Mouse (Mus musculus) midbrain, embryonic 14.5 days (tissue): ENCODE results near the gene Atp5g1. TPM values are rescaled to one million over a fixed set of nuclear protein-coding genes. Genes with fewer than 3 reads are reported as not detected.

Source experiments
- ATAC-seq: fragments of 200-750 bp; cut with Nextera tagmentation; 2 replicates; pipeline ENCODE4 v1.8.0; 2017; ENCODE audit warnings: moderate number of reproducible peaks, moderate library complexity; ENCODE audit not compliant: low FRiP score, low TSS enrichment
- DNase-seq: peaks from one replicate; pipeline ENCODE4 v3.0.0-alpha.2; 2015
- H3K27ac ChIP-seq: fragments of 300-500 bp; sonication (generic); replicated peaks from 2 replicates; pipeline ENCODE4 v1.5.1; 2014; ENCODE audit warnings: mild to moderate bottlenecking, low read depth, low read length, moderate library complexity
- H3K27me3 ChIP-seq: fragments of 300-500 bp; sonication (generic); 2 replicates; pipeline ENCODE4 v1.6.1; 2014; ENCODE audit warnings: low read length, control low read depth, mixed read lengths; ENCODE audit not compliant: control insufficient read depth, insufficient read depth
- H3K36me3 ChIP-seq: fragments of 300-500 bp; sonication (generic); 2 replicates; pipeline ENCODE4 v1.6.1; 2014; ENCODE audit warnings: low read length, control low read depth; ENCODE audit not compliant: control insufficient read depth, insufficient read depth
- H3K4me1 ChIP-seq: fragments of 300-500 bp; sonication (generic); 2 replicates; pipeline ENCODE4 v1.6.1; 2014; ENCODE audit warnings: mild to moderate bottlenecking, antibody characterized with exemption, low read length, control low read depth; ENCODE audit not compliant: control insufficient read depth, insufficient read depth
- H3K4me2 ChIP-seq: fragments of 300-500 bp; sonication (generic); 2 replicates; pipeline ENCODE4 v1.6.1; 2014; ENCODE audit warnings: mild to moderate bottlenecking, low read length, moderate library complexity
- H3K4me3 ChIP-seq: fragments of 300-500 bp; sonication (generic); replicated peaks from 2 replicates; pipeline ENCODE4 v1.5.1; 2014; ENCODE audit warnings: low read depth, low read length
- H3K9ac ChIP-seq: fragments of 300-500 bp; sonication (generic); replicated peaks from 2 replicates; pipeline ENCODE4 v1.6.1; 2014; ENCODE audit warnings: mild to moderate bottlenecking, low read length, moderate library complexity
- H3K9me3 ChIP-seq: fragments of 300-500 bp; sonication (generic); 2 replicates; pipeline ENCODE4 v1.6.1; 2016; ENCODE audit warnings: low read length, control low read depth, mixed read lengths; ENCODE audit not compliant: control insufficient read depth
- WGBS: fragments of 180-500 bp; shearing (Covaris S2); extraction: QIAGEN DNeasy Blood & Tissue Kit; methylation state at CpG from one replicate; pipeline ENCODE4 v1.1.7; 2014; 5-methylcytosine and 5-hydroxymethylcytosine counted together
- polyA plus RNA-seq: library from polyadenylated mRNA; unstranded; fragments of >200 nt; fragmentation: Nextera tagmentation; extraction: Ambion mirVana; gene quantifications from 2 replicates; pipeline ENCODE4 v1.2.1, GENCODE M21; 2014

Gene Atp5g1
- polyA plus RNA-seq, 1 experiment from 2014 or later = 679 TPM

DNA sequence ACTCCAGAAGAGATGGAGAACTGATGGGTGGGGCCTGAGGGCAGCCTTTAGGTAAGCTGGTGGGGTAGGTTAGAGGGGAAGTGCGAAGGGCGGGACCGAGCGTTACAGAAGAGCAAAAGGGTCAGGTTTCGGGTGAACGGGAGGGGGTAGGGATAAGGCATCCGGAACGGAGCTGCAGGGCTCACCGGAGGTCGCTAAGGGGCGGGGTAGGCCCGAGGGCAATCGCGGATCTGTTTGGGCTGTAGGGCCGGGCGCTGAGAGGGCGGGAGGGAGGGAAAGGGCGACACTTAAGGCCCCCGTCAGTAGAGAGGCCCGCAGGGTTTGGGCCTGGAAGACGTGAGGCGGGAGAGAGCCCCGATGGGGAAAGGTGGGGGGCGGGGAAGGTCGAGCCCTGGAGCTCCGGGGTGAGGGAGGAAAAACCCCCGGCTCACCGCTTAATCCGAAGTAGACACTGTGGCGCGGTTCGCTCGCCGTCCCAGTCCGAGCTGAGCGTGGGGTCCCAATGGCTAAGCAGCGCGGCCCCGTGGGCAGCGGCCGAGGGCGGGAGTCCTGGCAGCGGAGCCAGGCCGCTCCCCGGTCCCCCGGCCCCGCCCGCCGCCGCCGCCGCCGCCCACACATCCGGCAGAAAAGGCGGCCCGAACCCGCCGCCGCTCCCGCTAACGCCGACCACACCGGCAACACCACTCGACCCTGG lies 10.8 kb downstream of the Atp5g1 start:
- Histone ChIP-seq H3K27me3 (no peaks in the 10 kb centered on the region), H3K4me2 (peak overlapping the region; percentile 93), H3K4me3 (peak overlapping the region; percentile 91), H3K27ac (peak overlapping the region; percentile 83), H3K36me3 (peaks cover 22% of the 10 kb centered on the region), H3K9ac (peak overlapping the region; percentile 92), H3K4me1 (peaks cover 20% of the 10 kb centered on the region), H3K9me3 (no peaks in the 10 kb centered on the region)
- DNase-seq (no peak), ATAC-seq (peak; percentile 48)
- under 1% methylated on average over 57 of the region's 64 CpGs for WGBS

DNA sequence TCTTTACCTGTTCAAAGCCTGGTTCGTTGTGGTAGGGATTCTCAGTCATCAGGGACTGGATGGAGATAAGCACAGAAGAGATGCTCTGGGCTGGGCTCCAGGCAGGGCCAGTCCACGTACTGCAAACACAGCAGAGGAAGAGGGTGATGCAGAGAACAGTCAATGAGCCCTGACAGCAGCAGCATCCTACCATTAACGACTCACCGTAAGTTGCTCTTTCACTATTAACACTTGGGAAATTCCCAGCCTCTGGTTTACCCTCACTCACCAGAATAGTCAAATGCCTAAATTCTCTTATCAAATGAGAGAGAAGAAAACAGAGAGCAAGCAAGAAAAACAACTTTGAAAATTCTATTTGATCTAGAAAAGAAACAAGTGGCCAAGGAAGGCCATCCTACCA lies 17.2 kb downstream of the Atp5g1 start:
- no peak overlapping the region for H3K9ac ChIP-seq
- H3K4me2 ChIP-seq = no peak overlapping the region
- 95% methylated on average over 4 of the region's 4 CpGs for WGBS
- peaks cover 6% of the 10 kb centered on the region for H3K4me1 ChIP-seq
- H3K9me3 ChIP-seq = no peaks in the 10 kb centered on the region
- ATAC-seq (no peak), DNase-seq (no peak)
- no peak overlapping the region for H3K27ac ChIP-seq
- peaks cover 79% of the 10 kb centered on the region for H3K36me3 ChIP-seq
- no peak overlapping the region for H3K4me3 ChIP-seq
- H3K27me3 ChIP-seq = no peaks in the 10 kb centered on the region

DNA sequence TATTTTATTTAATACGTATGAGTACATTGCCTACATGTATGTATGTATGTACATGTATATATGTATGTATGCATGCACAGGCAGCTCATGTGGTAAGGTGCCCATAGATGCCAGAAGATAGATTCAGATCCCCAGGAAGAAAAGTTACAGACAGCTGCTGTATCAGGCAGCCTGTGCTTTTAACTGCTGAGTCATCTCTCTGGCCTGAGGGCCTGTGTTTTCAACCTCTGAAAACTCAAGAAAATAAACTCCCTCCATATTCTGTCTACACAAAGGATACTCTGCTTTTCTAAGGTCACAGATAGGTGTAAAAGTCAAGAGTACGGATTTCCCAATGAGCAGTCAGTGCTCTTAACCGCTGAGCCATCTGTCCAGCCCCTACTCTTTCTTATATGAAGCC lies 24.6 kb downstream of the Atp5g1 start:
- H3K27me3 ChIP-seq = no peaks in the 10 kb centered on the region
- H3K4me1 ChIP-seq = no peaks in the 10 kb centered on the region
- peaks cover 92% of the 10 kb centered on the region for H3K36me3 ChIP-seq
- DNase-seq (no peak), ATAC-seq (no peak)
- no peak overlapping the region for H3K9ac ChIP-seq
- WGBS = 95% methylated on average over 3 of the region's 3 CpGs
- no peaks in the 10 kb centered on the region for H3K9me3 ChIP-seq
- no peak overlapping the region for H3K4me3 ChIP-seq
- no peak overlapping the region for H3K27ac ChIP-seq
- no peak overlapping the region for H3K4me2 ChIP-seq

DNA sequence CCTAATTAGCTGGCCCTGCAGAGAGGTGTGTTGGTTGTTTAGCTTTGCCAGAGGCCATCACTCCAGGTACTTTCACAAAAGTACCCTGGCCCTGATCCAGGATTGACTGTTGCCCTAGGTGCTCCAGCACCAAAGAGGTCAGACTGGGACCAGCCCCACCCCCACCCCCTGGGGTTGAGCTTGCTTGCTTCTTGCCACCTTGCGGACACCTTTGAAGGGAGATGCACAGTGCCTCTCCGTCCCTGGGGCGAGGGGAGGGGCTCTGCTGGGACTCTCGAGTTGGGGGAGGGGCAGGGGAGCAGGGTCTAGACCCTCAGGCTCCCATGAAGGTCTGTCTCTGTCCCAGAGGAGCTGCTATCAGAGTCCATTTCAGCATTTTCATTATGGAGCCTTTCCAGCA lies 25.5 kb downstream of the Atp5g1 start:
- H3K36me3 ChIP-seq = peaks cover 89% of the 10 kb centered on the region
- no peak overlapping the region for H3K4me2 ChIP-seq
- no peak overlapping the region for H3K4me3 ChIP-seq
- ATAC-seq = no peak
- no peak for DNase-seq
- H3K27me3 ChIP-seq = no peaks in the 10 kb centered on the region
- H3K9ac ChIP-seq = no peak overlapping the region
- WGBS = 87% methylated on average over 4 of the region's 4 CpGs
- no peaks in the 10 kb centered on the region for H3K9me3 ChIP-seq
- no peaks in the 10 kb centered on the region for H3K4me1 ChIP-seq
- no peak overlapping the region for H3K27ac ChIP-seq

DNA sequence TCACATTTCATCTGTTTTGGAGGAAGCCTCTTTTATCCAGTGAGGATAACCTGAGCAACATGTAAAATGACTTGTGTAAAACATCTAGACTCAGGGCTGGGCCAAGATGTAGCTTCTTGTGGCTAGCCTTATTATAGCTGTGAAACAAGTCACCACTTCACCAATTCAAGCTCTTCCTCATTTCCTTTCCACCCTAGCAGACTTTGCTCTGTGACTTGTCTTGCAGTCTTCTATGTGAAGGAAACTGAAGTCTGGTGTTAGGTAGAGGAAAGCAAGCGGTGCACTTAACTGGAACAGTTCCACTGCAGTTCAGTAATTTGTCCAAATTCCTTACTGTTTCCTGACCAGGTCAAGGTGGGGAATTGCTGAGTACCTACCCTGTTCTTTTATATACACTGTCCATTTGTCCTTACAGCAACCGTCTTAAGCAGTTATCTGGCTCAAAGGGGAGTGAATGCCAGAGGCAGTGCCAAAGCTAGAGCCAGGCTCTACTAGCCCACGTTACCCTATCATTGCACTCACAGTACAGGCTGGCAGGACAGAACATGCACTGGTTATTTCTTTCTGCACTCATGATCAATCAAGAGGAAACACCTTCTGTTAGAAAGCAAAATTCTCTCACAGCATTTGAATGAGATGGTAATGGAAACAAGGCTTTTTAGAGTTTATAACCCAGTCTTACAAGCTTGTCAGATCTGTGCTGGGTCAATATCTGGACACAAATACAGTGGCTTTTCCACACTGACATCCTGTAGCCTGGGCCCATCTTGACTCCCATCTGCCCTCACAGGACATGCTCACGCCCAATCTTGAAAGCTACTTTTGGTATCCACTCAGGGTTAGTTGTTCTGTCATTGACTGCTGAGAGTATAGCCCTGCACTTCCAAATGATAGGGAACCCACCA lies 27.7 kb downstream of the Atp5g1 start:
- H3K9me3 ChIP-seq = no peaks in the 10 kb centered on the region
- DNase-seq (no peak), ATAC-seq (no peak)
- H3K27me3 ChIP-seq = no peaks in the 10 kb centered on the region
- H3K36me3 ChIP-seq = peaks cover 85% of the 10 kb centered on the region
- H3K9ac ChIP-seq = no peak overlapping the region
- H3K4me3 ChIP-seq = no peak overlapping the region
- 91% methylated on average over 4 of the region's 4 CpGs for WGBS
- no peak overlapping the region for H3K4me2 ChIP-seq
- no peak overlapping the region for H3K27ac ChIP-seq
- H3K4me1 ChIP-seq = no peaks in the 10 kb centered on the region

DNA sequence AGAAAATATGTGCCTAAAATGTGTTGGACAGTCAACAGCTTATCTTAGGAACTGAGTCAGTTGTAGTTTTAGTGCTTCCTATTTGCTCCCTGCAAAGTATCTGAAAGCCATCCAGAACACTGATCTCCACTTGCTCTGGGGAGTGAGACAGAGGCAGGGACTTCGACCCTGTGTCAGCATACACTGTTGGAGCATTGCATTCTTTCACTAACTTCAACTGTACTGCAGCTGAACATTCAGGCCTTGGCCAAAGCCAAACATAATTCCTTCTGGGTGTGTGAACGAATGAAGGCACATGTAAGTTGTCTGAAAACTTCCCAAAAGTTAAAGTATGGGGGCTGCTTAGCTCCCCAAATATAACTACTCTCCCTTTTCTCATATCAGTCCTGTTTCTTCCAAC lies 28.7 kb downstream of the Atp5g1 start:
- H3K4me3 ChIP-seq = no peak overlapping the region
- H3K27me3 ChIP-seq = no peaks in the 10 kb centered on the region
- 90% methylated on average over 2 of the region's 2 CpGs for WGBS
- ATAC-seq (no peak), DNase-seq (no peak)
- no peaks in the 10 kb centered on the region for H3K4me1 ChIP-seq
- peaks cover 86% of the 10 kb centered on the region for H3K36me3 ChIP-seq
- H3K4me2 ChIP-seq = no peak overlapping the region
- H3K9me3 ChIP-seq = no peaks in the 10 kb centered on the region
- no peak overlapping the region for H3K27ac ChIP-seq
- no peak overlapping the region for H3K9ac ChIP-seq

DNA sequence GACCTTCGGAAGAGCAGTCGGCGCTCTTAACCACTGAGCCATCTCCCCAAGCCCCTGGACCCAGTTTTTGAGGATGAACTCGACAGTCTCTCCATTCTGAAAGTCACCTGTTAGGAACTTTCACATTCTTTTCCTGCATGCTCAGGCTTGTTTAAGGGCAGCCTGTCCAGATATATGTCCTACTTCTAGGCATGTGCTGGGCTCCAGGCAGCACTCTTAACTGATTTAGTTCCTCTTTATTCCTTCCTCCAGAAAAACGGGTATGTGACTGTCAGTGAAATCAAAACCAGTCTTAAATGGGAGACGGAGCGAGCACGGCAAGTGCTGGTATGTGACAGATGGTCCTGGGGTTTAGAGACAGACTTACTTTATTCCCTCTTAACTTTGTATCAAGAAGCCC lies 29.4 kb downstream of the Atp5g1 start:
- 90% methylated on average over 8 of the region's 8 CpGs for WGBS
- Histone ChIP-seq H3K4me1 (no peaks in the 10 kb centered on the region), H3K36me3 (peaks cover 83% of the 10 kb centered on the region), H3K9ac (no peak overlapping the region), H3K27me3 (no peaks in the 10 kb centered on the region), H3K4me3 (no peak overlapping the region), H3K27ac (no peak overlapping the region), H3K4me2 (no peak overlapping the region), H3K9me3 (no peaks in the 10 kb centered on the region)
- DNase-seq (no peak), ATAC-seq (no peak)

DNA sequence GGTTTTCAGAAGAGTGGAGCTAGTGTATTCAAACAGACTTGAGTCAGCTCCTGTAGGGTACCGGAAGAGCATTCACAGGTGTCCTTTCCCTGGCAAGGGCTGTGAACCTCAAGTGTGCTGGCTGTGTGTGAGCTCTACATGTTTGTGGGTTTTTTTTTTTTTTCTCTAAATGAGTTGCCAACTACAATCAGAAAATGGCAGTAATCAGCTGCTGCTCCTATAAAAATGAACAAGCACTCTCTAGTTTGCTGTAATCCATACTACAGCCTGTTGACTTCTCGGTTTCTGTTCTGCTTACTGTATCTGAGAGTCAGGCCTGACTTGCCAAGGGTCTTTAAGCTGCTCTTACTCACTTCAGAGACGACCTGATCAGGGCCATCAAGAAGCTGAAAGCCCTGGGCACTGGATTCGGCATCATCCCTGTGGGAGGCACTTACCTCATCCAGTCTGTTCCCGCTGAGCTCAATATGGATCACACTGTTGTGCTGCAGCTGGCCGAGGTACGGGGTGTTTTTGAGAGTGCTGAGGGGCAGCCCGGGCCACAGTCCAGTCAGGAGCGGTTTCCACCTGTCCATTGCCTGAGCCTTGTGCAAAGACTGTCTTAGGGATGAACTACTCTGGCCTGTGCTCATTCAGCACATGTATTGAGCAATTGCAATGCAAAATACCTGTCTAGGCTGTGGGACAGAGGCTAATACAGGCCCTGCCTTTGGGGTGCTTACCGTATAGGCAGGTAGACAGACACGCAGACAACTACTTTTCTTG lies 30.5 kb downstream of the Atp5g1 start:
- Histone ChIP-seq H3K9ac (no peak overlapping the region), H3K4me3 (no peak overlapping the region), H3K4me1 (no peaks in the 10 kb centered on the region), H3K9me3 (no peaks in the 10 kb centered on the region), H3K27ac (no peak overlapping the region), H3K36me3 (peaks cover 80% of the 10 kb centered on the region), H3K4me2 (no peak overlapping the region), H3K27me3 (no peaks in the 10 kb centered on the region)
- ATAC-seq = no peak
- WGBS = 92% methylated on average over 11 of the region's 11 CpGs
- no peak for DNase-seq
